Mouse (Mus musculus): ENCODE measurements at regions not wholly inside any gene's neighbourhood (a gene's known extent, or its start where the extent isn't known, plus 50 kb on each side); places are given as distances from the start of the nearest gene placed in this dataset.

DNA sequence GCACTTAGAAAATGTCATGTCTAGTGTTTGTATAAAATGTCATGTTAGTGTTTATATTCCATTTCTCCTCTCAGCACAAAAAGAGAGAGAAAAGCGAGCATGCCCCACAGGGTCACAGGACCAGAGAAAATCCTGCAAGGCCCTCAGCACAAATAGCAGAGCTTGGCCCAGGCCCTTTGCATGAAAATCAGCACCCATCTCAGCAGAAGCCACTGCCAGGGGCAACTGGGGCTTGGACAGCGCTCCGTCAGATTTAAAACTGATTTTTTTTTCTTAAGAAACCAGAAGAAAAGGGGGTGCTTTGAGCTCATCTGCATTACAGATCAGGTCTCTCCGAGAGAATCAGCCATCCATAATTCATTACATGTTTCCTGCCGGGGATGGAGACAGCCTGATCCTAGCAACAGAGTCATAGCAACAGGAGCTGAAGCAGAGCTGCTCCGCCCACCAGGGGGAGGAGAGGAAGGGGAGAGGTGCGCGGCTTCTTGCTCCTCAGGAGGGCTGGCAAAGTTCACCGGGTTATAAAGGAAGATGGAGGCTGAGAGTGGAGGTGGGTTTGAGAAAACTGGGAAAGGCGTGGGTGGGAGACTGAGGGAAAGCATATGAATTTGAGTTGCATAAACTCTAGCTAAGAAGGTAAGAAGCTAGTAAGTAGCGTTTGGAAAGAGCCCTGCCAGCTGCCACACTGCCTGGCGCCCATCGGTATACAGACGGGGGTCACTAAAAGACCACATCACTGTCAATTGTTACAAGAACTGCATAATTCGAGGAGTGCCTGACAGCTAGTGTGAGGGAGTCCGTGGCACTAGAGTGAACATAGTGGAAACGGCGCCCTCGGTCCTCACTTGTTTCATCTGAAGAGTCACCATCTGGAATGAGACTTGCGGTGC lies 170.9 kb upstream of the Rapgef5 start:
- DNase-seq (ENCODE audit: low spot score) (no peak), ATAC-seq (ENCODE audit: extremely low read depth, insufficient number of reproducible peaks, low FRiP score, poor library complexity, severe bottlenecking) (no peak)
- Histone ChIP-seq H3K9me3 (replicated peaks) (peaks cover 77% of the 10 kb centered on the region), H3K4me3 (ENCODE audit: low read depth, low read length) (no peak overlapping the region), H3K36me3 (replicated peaks) (no peaks in the 10 kb centered on the region), H3K27me3 (ENCODE audit: insufficient read depth, low read length) (no peaks in the 10 kb centered on the region), H3K4me1 (ENCODE audit: insufficient read depth, low read depth, low read length) (no peaks in the 10 kb centered on the region)
- no peak for TF ChIP-seq TAL1 (conservative IDR thresholded peaks at IDR 0.05; ENCODE audit: low read depth, low read length)
- no peak for TF ChIP-seq GATA2 (IDR thresholded peaks at IDR 0.05; ENCODE audit: borderline replicate concordance, low read depth, low read length)
- no peak for TF ChIP-seq POLR2AphosphoS5 (IDR thresholded peaks at IDR 0.05; ENCODE audit: insufficient replicate concordance, low read depth, low read length)
- no peak for TF ChIP-seq CTCF (IDR thresholded peaks at IDR 0.05; ENCODE audit: low read depth, low read length)
- TF ChIP-seq GATA1 (IDR thresholded peaks at IDR 0.05; ENCODE audit: borderline replicate concordance, low read length): no peak

- no peak for ATAC-seq (ENCODE audit: extremely low read depth, insufficient number of reproducible peaks, low FRiP score, poor library complexity, severe bottlenecking)
- DNase-seq (ENCODE audit: low spot score): no peak
- Histone ChIP-seq H3K27me3 (ENCODE audit: insufficient read depth, low read length) (no peaks in the 10 kb centered on the region), H3K9me3 (replicated peaks) (peaks cover 79% of the 10 kb centered on the region), H3K4me1 (ENCODE audit: insufficient read depth, low read depth, low read length) (no peaks in the 10 kb centered on the region), H3K36me3 (replicated peaks) (no peaks in the 10 kb centered on the region), H3K4me3 (ENCODE audit: low read depth, low read length) (no peak overlapping the region)
- no peak for TF ChIP-seq CTCF (IDR thresholded peaks at IDR 0.05; ENCODE audit: low read depth, low read length)
- TF ChIP-seq GATA2 (IDR thresholded peaks at IDR 0.05; ENCODE audit: borderline replicate concordance, low read depth, low read length): no peak
- no peak for TF ChIP-seq GATA1 (IDR thresholded peaks at IDR 0.05; ENCODE audit: borderline replicate concordance, low read length)
Measured at GRCm38 (mm10) chr12:117346091-117346490, 170.2 kb upstream of the Rapgef5 start.

DNA sequence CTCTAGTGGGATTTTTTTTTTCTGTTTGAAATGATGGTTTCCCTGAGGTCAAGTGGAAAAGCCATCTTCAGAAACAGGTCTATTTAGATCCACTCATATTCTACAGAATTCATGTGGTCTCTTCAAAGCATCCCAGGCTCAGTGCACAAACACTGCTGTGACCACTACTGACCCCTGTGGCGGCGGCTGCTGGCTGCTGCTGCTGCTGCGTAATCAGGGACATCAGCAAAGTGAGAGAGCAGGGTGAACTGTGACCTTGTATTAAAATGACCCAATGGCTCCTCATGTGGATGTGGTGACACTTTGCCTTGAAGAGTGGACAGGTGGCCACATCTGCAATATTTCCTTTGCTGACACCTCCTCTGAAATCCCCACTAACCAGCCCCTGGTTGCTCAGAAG lies 169.1 kb upstream of the Rapgef5 start:
- TF ChIP-seq GATA1 (IDR thresholded peaks at IDR 0.05; ENCODE audit: borderline replicate concordance, low read length): no peak
- TF ChIP-seq CTCF (IDR thresholded peaks at IDR 0.05; ENCODE audit: low read depth, low read length): no peak
- TF ChIP-seq POLR2AphosphoS5 (IDR thresholded peaks at IDR 0.05; ENCODE audit: insufficient replicate concordance, low read depth, low read length): no peak
- no peak for TF ChIP-seq GATA2 (IDR thresholded peaks at IDR 0.05; ENCODE audit: borderline replicate concordance, low read depth, low read length)
- TF ChIP-seq TAL1 (conservative IDR thresholded peaks at IDR 0.05; ENCODE audit: low read depth, low read length): no peak
- DNase-seq (ENCODE audit: low spot score): no peak
- peaks cover 80% of the 10 kb centered on the region for H3K9me3 ChIP-seq (replicated peaks)
- H3K27me3 ChIP-seq (ENCODE audit: insufficient read depth, low read length): no peaks in the 10 kb centered on the region
- H3K4me1 ChIP-seq (ENCODE audit: insufficient read depth, low read depth, low read length): no peaks in the 10 kb centered on the region
- H3K36me3 ChIP-seq (replicated peaks): no peaks in the 10 kb centered on the region
- H3K4me3 ChIP-seq (ENCODE audit: low read depth, low read length): no peak overlapping the region
- no peak for ATAC-seq (ENCODE audit: extremely low read depth, insufficient number of reproducible peaks, low FRiP score, poor library complexity, severe bottlenecking)

DNA sequence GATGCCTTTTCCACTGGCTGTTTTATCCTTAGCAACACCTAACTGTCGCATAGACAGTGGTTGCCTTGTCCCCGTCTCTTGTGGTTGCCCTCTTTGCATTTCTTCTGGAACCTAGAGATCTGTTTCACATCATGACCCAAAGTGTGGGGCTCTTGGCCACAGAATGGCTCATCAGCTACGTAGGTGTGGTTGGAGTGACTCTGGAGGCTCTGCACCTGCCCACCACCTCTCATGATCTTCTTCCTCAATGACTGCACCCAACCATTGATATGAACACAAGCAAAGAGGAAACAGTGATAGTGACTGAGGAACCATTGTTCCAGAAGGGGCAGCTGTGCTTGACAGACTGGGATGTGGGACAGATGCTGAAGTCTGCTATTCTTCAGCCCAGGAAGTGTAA lies 167.8 kb upstream of the Rapgef5 start:
- no peak for DNase-seq (ENCODE audit: low spot score)
- TF ChIP-seq GATA1 (IDR thresholded peaks at IDR 0.05; ENCODE audit: borderline replicate concordance, low read length): no peak
- TF ChIP-seq POLR2AphosphoS5 (IDR thresholded peaks at IDR 0.05; ENCODE audit: insufficient replicate concordance, low read depth, low read length): no peak
- no peak for TF ChIP-seq TAL1 (conservative IDR thresholded peaks at IDR 0.05; ENCODE audit: low read depth, low read length)
- TF ChIP-seq CTCF (IDR thresholded peaks at IDR 0.05; ENCODE audit: low read depth, low read length): no peak
- no peak for TF ChIP-seq GATA2 (IDR thresholded peaks at IDR 0.05; ENCODE audit: borderline replicate concordance, low read depth, low read length)
- Histone ChIP-seq H3K4me3 (ENCODE audit: low read depth, low read length) (no peak overlapping the region), H3K9me3 (replicated peaks) (peaks cover 81% of the 10 kb centered on the region), H3K27me3 (ENCODE audit: insufficient read depth, low read length) (no peaks in the 10 kb centered on the region), H3K4me1 (ENCODE audit: insufficient read depth, low read depth, low read length) (no peaks in the 10 kb centered on the region), H3K36me3 (replicated peaks) (no peaks in the 10 kb centered on the region)
- ATAC-seq (ENCODE audit: extremely low read depth, insufficient number of reproducible peaks, low FRiP score, poor library complexity, severe bottlenecking): no peak

- H3K9me3 ChIP-seq (replicated peaks): peaks cover 74% of the 10 kb centered on the region
- no peak overlapping the region for H3K4me3 ChIP-seq (ENCODE audit: low read depth, low read length)
- TF ChIP-seq POLR2AphosphoS5 (IDR thresholded peaks at IDR 0.05; ENCODE audit: insufficient replicate concordance, low read depth, low read length): no peak
- TF ChIP-seq TAL1 (conservative IDR thresholded peaks at IDR 0.05; ENCODE audit: low read depth, low read length): no peak
- no peak for TF ChIP-seq GATA1 (IDR thresholded peaks at IDR 0.05; ENCODE audit: borderline replicate concordance, low read length)
- no peak for TF ChIP-seq CTCF (IDR thresholded peaks at IDR 0.05; ENCODE audit: low read depth, low read length)
- no peak for TF ChIP-seq GATA2 (IDR thresholded peaks at IDR 0.05; ENCODE audit: borderline replicate concordance, low read depth, low read length)
- DNase-seq (ENCODE audit: low spot score): no peak
- no peak for ATAC-seq (ENCODE audit: extremely low read depth, insufficient number of reproducible peaks, low FRiP score, poor library complexity, severe bottlenecking)
- no peaks in the 10 kb centered on the region for H3K36me3 ChIP-seq (replicated peaks)
- no peaks in the 10 kb centered on the region for H3K4me1 ChIP-seq (ENCODE audit: insufficient read depth, low read depth, low read length)
- no peaks in the 10 kb centered on the region for H3K27me3 ChIP-seq (ENCODE audit: insufficient read depth, low read length)
Measured at GRCm38 (mm10) chr12:117351900-117352299, 164.4 kb upstream of the Rapgef5 start.

DNA sequence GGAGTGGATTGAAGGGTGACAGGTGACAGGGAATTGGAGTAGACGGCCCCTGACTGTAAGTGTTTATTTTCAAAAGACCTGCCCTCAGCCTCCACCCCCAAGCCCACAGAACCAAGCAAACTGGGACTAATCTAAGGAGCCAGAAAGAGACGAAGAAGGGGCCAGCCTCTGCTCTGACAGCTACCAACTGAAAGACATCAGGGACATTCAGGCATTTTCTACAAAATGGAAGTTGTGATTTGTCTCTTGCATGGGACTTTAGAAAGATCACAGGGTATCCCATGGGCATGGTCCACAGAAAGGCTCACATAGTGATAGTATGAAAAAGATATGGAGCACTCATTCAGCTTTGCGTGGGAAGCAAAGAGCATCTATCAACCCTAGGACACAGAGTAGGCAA lies 163.8 kb upstream of the Rapgef5 start:
- TF ChIP-seq CTCF (IDR thresholded peaks at IDR 0.05; ENCODE audit: low read depth, low read length) (no peak), GATA2 (IDR thresholded peaks at IDR 0.05; ENCODE audit: borderline replicate concordance, low read depth, low read length) (no peak), GATA1 (IDR thresholded peaks at IDR 0.05; ENCODE audit: borderline replicate concordance, low read length) (no peak), TAL1 (conservative IDR thresholded peaks at IDR 0.05; ENCODE audit: low read depth, low read length) (no peak)
- Histone ChIP-seq H3K4me1 (ENCODE audit: insufficient read depth, low read depth, low read length) (no peaks in the 10 kb centered on the region), H3K4me3 (ENCODE audit: low read depth, low read length) (no peak overlapping the region), H3K27me3 (ENCODE audit: insufficient read depth, low read length) (no peaks in the 10 kb centered on the region), H3K9me3 (replicated peaks) (peaks cover 71% of the 10 kb centered on the region), H3K36me3 (replicated peaks) (no peaks in the 10 kb centered on the region)
- ATAC-seq (ENCODE audit: extremely low read depth, insufficient number of reproducible peaks, low FRiP score, poor library complexity, severe bottlenecking) (no peak), DNase-seq (ENCODE audit: low spot score) (no peak)
